Mouse (Mus musculus): ENCODE results near the gene Zfhx3. TPM values are rescaled to one million over a fixed set of nuclear protein-coding genes. Genes with fewer than 3 reads are reported as not detected.

The Zfhx3 gene
- polyA plus RNA-seq, 1 experiment from 2014 or later, result 44.7 TPM

DNA sequence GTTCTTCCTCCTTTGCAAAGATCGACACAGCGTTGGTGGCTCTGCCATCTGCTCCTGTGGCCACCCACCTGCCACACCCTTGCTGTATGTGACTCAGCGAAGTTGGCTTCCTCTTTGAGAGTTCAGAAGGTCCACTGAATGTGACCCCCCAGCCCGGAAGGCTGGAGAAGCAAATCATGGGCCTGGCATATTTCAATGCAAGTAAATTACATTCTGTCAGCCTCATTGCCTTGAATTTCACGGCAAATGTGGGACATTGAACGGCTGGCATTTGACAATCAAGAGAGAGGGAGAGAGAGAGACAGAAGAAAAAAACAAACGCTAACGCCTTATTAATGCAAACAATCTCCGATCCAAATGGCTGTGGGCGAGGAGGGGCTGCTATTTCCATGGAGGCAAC lies 38.2 kb downstream of the Zfhx3 start:
- WGBS, result 27% methylated on average over 10 of the region's 10 CpGs
- Histone ChIP-seq H3K27ac (ENCODE audit: low read length) (peak overlapping the region; percentile 50; the same call in 1 of the 2 replicates), H3K9ac (ENCODE audit: low read depth, low read length) (no peak overlapping the region), H3K9me3 (replicated peaks; ENCODE audit: control insufficient read depth, low read length, poor library complexity, severe bottlenecking) (no peaks in the 10 kb centered on the region), H3K27me3 (ENCODE audit: control insufficient read depth, insufficient read depth, low read depth, low read length) (no peaks in the 10 kb centered on the region), H3K36me3 (ENCODE audit: control insufficient read depth, insufficient read depth, low read length) (no peaks in the 10 kb centered on the region), H3K4me1 (ENCODE audit: control insufficient read depth, insufficient read depth, low read length) (peaks cover 6% of the 10 kb centered on the region), H3K4me2 (ENCODE audit: low read length) (no peak overlapping the region), H3K4me3 (ENCODE audit: low read depth, low read length) (no peak overlapping the region)
- no peak for ATAC-seq

DNA sequence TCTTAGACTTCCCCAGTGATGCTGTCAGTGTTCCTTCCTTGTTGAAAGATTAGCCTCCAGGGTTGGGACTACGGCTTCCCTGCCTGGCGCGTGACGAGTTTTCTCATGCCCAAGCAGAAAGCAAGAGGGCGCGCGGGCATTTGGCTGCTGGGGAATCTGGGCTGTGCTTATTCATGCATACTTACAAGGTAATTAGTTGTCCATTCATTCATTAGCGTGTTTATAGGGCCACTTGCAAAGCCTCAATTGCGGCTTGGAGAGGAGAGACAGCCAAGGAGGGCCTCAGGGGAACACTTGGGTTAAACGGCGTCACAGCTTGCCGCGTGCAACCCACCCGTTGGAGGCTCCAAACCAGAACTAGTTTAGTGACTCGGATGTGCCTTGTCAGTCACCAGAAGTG lies 44.2 kb downstream of the Zfhx3 start:
- Histone ChIP-seq H3K36me3 (ENCODE audit: control insufficient read depth, insufficient read depth, low read length) (no peaks in the 10 kb centered on the region), H3K4me3 (ENCODE audit: low read depth, low read length) (no peak overlapping the region), H3K9ac (ENCODE audit: low read depth, low read length) (no peak overlapping the region), H3K9me3 (replicated peaks; ENCODE audit: control insufficient read depth, low read length, poor library complexity, severe bottlenecking) (no peaks in the 10 kb centered on the region), H3K27ac (ENCODE audit: low read length) (no peak overlapping the region), H3K27me3 (ENCODE audit: control insufficient read depth, insufficient read depth, low read depth, low read length) (no peaks in the 10 kb centered on the region), H3K4me2 (ENCODE audit: low read length) (peak overlapping the region; percentile 42), H3K4me1 (ENCODE audit: control insufficient read depth, insufficient read depth, low read length) (peaks cover 4% of the 10 kb centered on the region; the same call in 1 of the 2 replicates)
- ATAC-seq, result no peak
- 34% methylated on average over 15 of the region's 15 CpGs for WGBS

DNA sequence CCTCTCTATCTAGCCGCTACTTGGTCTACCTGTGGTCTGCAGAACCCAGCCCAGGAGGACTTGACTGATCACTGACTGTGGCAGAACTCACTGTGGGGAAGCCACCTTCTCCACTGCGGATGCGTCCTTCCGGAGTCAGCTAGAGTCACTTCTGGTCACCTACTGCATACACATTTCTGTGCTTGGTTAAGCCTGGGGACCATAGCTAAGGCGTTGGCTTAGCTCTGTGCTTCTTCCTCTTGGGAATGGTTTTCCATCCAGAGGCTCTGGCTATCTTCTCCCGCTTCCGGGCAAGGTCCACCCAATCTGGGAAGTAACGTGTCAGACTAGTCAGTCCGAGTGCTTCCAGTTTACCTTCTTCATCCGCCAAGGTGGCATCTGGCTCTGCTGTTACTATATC lies 56.4 kb downstream of the Zfhx3 start:
- no peaks in the 10 kb centered on the region for H3K4me1 ChIP-seq (ENCODE audit: control insufficient read depth, insufficient read depth, low read length)
- H3K36me3 ChIP-seq (ENCODE audit: control insufficient read depth, insufficient read depth, low read length), result no peaks in the 10 kb centered on the region
- no peak for ATAC-seq
- H3K9ac ChIP-seq (ENCODE audit: low read depth, low read length), result no peak overlapping the region
- no peak overlapping the region for H3K4me3 ChIP-seq (ENCODE audit: low read depth, low read length)
- H3K27ac ChIP-seq (ENCODE audit: low read length), result no peak overlapping the region
- no peak overlapping the region for H3K4me2 ChIP-seq (ENCODE audit: low read length)
- H3K27me3 ChIP-seq (ENCODE audit: control insufficient read depth, insufficient read depth, low read depth, low read length), result no peaks in the 10 kb centered on the region
- WGBS, result 94% methylated on average over 10 of the region's 10 CpGs
- no peaks in the 10 kb centered on the region for H3K9me3 ChIP-seq (replicated peaks; ENCODE audit: control insufficient read depth, low read length, poor library complexity, severe bottlenecking)

DNA sequence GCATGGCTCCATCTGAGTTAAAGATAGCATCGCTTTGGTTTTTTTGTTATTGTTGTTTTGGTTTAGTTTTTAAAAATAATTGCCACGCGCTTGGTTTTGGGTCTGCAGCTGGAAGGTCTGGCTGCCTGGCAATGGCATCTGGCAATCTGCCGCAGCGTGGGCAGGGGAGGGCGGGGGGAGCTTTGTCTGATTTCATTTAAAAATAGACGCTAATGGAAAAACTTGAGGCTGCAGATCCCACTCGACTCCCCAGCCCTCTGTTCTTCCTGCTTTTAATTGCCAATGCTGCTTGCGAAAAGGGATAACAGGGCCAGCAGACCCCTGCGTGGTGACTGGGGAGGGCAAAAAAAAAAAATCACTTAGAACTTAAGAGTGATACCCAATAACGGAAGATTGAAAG lies 69.1 kb downstream of the Zfhx3 start:
- no peaks in the 10 kb centered on the region for H3K36me3 ChIP-seq (ENCODE audit: control insufficient read depth, insufficient read depth, low read length)
- no peak overlapping the region for H3K4me2 ChIP-seq (ENCODE audit: low read length)
- H3K4me3 ChIP-seq (ENCODE audit: low read depth, low read length), result no peak overlapping the region
- 77% methylated on average over 11 of the region's 11 CpGs for WGBS
- H3K4me1 ChIP-seq (ENCODE audit: control insufficient read depth, insufficient read depth, low read length), result peaks cover 3% of the 10 kb centered on the region; the same call in 1 of the 2 replicates
- H3K9ac ChIP-seq (ENCODE audit: low read depth, low read length), result no peak overlapping the region
- no peaks in the 10 kb centered on the region for H3K9me3 ChIP-seq (replicated peaks; ENCODE audit: control insufficient read depth, low read length, poor library complexity, severe bottlenecking)
- no peak for ATAC-seq
- no peaks in the 10 kb centered on the region for H3K27me3 ChIP-seq (ENCODE audit: control insufficient read depth, insufficient read depth, low read depth, low read length)
- no peak overlapping the region for H3K27ac ChIP-seq (ENCODE audit: low read length)

DNA sequence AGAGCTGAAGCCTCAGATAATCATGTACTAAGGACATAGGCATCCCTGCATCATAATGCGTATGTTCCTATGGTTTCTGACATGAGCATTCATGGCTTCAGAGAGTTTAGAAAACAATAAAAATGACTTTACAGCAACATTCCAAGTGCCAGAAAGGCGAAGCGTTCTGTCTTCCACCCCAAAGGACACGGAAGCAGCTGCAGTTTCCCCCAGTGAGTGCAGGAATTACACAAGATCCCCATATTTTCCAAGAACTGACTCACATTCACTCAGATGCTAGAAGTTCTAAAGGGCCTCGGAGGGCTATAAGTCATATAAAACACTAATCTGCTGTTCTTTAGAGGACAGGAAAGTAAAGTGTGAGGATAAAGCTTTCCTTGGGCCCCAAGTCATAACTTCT lies 75.3 kb downstream of the Zfhx3 start:
- WGBS, result 89% methylated on average over 5 of the region's 5 CpGs
- Histone ChIP-seq H3K9ac (ENCODE audit: low read depth, low read length) (no peak overlapping the region), H3K4me3 (ENCODE audit: low read depth, low read length) (no peak overlapping the region), H3K27me3 (ENCODE audit: control insufficient read depth, insufficient read depth, low read depth, low read length) (no peaks in the 10 kb centered on the region), H3K36me3 (ENCODE audit: control insufficient read depth, insufficient read depth, low read length) (no peaks in the 10 kb centered on the region), H3K27ac (ENCODE audit: low read length) (no peak overlapping the region), H3K4me2 (ENCODE audit: low read length) (no peak overlapping the region), H3K4me1 (ENCODE audit: control insufficient read depth, insufficient read depth, low read length) (peaks cover 3% of the 10 kb centered on the region; the same call in 1 of the 2 replicates), H3K9me3 (replicated peaks; ENCODE audit: control insufficient read depth, low read length, poor library complexity, severe bottlenecking) (no peaks in the 10 kb centered on the region)
- ATAC-seq, result no peak

DNA sequence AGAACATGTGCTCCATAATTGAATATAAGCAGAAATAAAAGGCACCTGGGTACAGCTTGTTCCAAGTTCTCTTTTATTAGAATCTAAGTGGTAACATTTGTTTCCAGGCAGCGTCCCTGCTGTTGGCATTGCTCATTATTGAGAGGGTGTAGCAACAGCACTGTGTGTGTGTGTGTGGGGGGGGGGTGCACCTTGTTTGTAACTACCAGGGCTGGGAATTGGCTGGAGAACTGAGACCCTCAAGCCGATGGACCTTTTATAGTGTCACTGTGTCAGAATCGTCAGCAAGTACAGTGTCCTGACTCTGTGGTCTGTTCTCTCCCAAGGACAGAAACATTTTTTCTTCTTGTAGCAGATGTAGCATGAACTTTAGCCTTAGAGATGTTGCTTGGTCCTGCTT lies 77.2 kb downstream of the Zfhx3 start:
- WGBS, result 74% methylated on average over 3 of the region's 3 CpGs
- H3K9me3 ChIP-seq (replicated peaks; ENCODE audit: control insufficient read depth, low read length, poor library complexity, severe bottlenecking), result no peaks in the 10 kb centered on the region
- ATAC-seq, result no peak
- H3K27ac ChIP-seq (ENCODE audit: low read length), result no peak overlapping the region
- H3K4me2 ChIP-seq (ENCODE audit: low read length), result no peak overlapping the region
- peaks cover 3% of the 10 kb centered on the region; the same call in 1 of the 2 replicates for H3K4me1 ChIP-seq (ENCODE audit: control insufficient read depth, insufficient read depth, low read length)
- H3K9ac ChIP-seq (ENCODE audit: low read depth, low read length), result no peak overlapping the region
- no peaks in the 10 kb centered on the region for H3K36me3 ChIP-seq (ENCODE audit: control insufficient read depth, insufficient read depth, low read length)
- H3K4me3 ChIP-seq (ENCODE audit: low read depth, low read length), result no peak overlapping the region
- H3K27me3 ChIP-seq (ENCODE audit: control insufficient read depth, insufficient read depth, low read depth, low read length), result no peaks in the 10 kb centered on the region

DNA sequence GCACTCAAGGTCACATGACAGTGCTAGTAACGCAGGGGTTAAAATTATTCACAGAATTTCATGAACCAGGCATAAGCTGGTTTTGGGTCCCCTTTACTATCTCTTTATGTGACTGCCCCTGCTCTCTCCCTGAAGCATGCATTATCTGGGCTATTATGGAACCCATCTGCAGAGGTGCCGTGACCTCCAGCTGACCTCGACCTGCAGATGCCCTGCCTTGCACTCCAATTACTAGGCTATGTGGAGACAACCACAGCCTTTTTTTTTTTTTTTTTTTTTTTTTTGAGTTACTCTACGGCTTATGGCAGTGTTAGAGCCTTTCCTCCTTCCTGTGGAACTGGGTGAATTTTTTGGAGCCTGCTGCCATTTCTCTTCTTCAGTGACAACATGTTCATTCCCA lies 80.0 kb downstream of the Zfhx3 start:
- Histone ChIP-seq H3K4me2 (ENCODE audit: low read length) (no peak overlapping the region), H3K27me3 (ENCODE audit: control insufficient read depth, insufficient read depth, low read depth, low read length) (no peaks in the 10 kb centered on the region), H3K36me3 (ENCODE audit: control insufficient read depth, insufficient read depth, low read length) (no peaks in the 10 kb centered on the region), H3K4me3 (ENCODE audit: low read depth, low read length) (no peak overlapping the region), H3K9ac (ENCODE audit: low read depth, low read length) (no peak overlapping the region), H3K9me3 (replicated peaks; ENCODE audit: control insufficient read depth, low read length, poor library complexity, severe bottlenecking) (no peaks in the 10 kb centered on the region), H3K4me1 (ENCODE audit: control insufficient read depth, insufficient read depth, low read length) (no peaks in the 10 kb centered on the region), H3K27ac (ENCODE audit: low read length) (no peak overlapping the region)
- 79% methylated on average over 4 of the region's 4 CpGs for WGBS
- ATAC-seq, result no peak

DNA sequence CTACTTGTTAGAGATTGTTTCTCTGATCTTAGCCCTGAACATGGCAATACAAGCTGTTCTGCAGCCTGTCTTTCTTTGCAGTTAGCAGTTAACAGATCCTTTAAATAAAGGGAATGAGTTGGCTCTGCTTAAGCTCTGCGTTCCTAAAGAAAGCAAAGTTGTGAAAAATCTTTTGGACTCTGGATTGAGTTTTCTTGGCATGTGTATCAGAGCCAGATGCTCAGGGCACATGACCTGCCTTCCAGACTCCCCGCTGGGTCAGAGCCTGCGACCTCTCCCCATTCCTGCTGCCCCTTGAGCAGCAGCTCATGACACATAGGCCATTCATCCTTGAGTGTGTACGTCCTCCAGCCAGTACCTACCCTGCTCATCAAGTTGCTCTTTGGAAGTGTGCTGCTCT lies 81.9 kb downstream of the Zfhx3 start:
- H3K4me1 ChIP-seq (ENCODE audit: control insufficient read depth, insufficient read depth, low read length), result no peaks in the 10 kb centered on the region
- H3K27ac ChIP-seq (ENCODE audit: low read length), result no peak overlapping the region
- WGBS, result 76% methylated on average over 4 of the region's 4 CpGs
- no peak for ATAC-seq
- H3K9ac ChIP-seq (ENCODE audit: low read depth, low read length), result no peak overlapping the region
- no peaks in the 10 kb centered on the region for H3K9me3 ChIP-seq (replicated peaks; ENCODE audit: control insufficient read depth, low read length, poor library complexity, severe bottlenecking)
- no peak overlapping the region for H3K4me2 ChIP-seq (ENCODE audit: low read length)
- no peaks in the 10 kb centered on the region for H3K27me3 ChIP-seq (ENCODE audit: control insufficient read depth, insufficient read depth, low read depth, low read length)
- H3K4me3 ChIP-seq (ENCODE audit: low read depth, low read length), result no peak overlapping the region
- no peaks in the 10 kb centered on the region for H3K36me3 ChIP-seq (ENCODE audit: control insufficient read depth, insufficient read depth, low read length)

DNA sequence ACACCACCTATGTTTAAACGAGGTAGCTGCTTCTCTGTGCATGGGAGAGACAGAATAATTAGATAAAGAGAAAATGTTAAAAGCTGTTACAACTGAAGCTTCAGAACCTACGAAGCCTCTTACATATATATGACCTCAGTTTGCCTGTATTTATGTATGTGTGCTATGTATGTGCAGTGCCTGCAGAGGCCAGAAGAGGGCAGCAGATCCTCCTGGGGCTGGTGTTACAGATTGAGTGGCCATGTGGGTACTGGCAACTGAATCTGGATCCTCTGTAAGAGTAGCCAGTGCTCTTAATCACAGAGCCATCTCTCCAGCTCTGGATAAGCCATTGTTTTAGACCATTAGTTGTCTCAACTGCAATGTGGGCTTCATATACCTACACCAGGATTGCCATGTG lies 82.8 kb downstream of the Zfhx3 start:
- no peak overlapping the region for H3K4me2 ChIP-seq (ENCODE audit: low read length)
- no peak for ATAC-seq
- no peaks in the 10 kb centered on the region for H3K36me3 ChIP-seq (ENCODE audit: control insufficient read depth, insufficient read depth, low read length)
- H3K9me3 ChIP-seq (replicated peaks; ENCODE audit: control insufficient read depth, low read length, poor library complexity, severe bottlenecking), result no peaks in the 10 kb centered on the region
- no peak overlapping the region for H3K9ac ChIP-seq (ENCODE audit: low read depth, low read length)
- H3K27me3 ChIP-seq (ENCODE audit: control insufficient read depth, insufficient read depth, low read depth, low read length), result no peaks in the 10 kb centered on the region
- no peaks in the 10 kb centered on the region for H3K4me1 ChIP-seq (ENCODE audit: control insufficient read depth, insufficient read depth, low read length)
- no peak overlapping the region for H3K4me3 ChIP-seq (ENCODE audit: low read depth, low read length)
- WGBS, result 95% methylated on average over 2 of the region's 2 CpGs
- H3K27ac ChIP-seq (ENCODE audit: low read length), result no peak overlapping the region

Data from midbrain, embryonic 16.5 days (tissue).